ENCODE assay signal across 15 mouse cellular contexts in genomic region chr16:13487659-13488058, GRCm38 (mm10).
"Had no signal": no experiment of that assay in that cellular context is flagged by ENCODE, and none has a peak within 500 bp of the region (broad histone marks: within the 10 kb centered on the region; RNA-seq: fewer than 3 reads in every experiment).

No protein-coding gene starts in this region.

- H3K4me3 ChIP-seq: liver, embryonic 13.5 days; lung, embryonic 15.5 days; megakaryocyte, embryonic 14.5 days; midbrain, embryonic 12.5 days; myocyte; neural tube, embryonic 13.5 days had no signal

- H3K27ac ChIP-seq: kidney, postnatal 0 days; liver, embryonic 13.5 days; lung, embryonic 15.5 days; macrophage; midbrain, embryonic 12.5 days; neural tube, embryonic 13.5 days; stomach, postnatal 0 days had no signal

- H3K4me1 ChIP-seq: liver, embryonic 13.5 days; lung, embryonic 15.5 days; midbrain, embryonic 12.5 days; neural tube, embryonic 13.5 days had no signal

- DNase-seq: kidney, adult 9 months; kidney, postnatal 36 days; left cerebral cortex, postnatal 4 days; liver; liver, embryonic 13.5 days; liver, postnatal 0 days; lung, postnatal 14 days had no signal
